Mouse (Mus musculus) forebrain, postnatal 0 days (tissue): ENCODE results near the gene Helz2. TPM values are rescaled to one million over a fixed set of nuclear protein-coding genes. Genes with fewer than 3 reads are reported as not detected.

ENCODE experiments used
- ATAC-seq: fragments of 200-750 bp; cut with Nextera tagmentation; 2 replicates; pipeline ENCODE4 v1.8.0; 2017; ENCODE audit warnings: mild to moderate bottlenecking, moderate library complexity
- DNase-seq: peaks from one replicate; pipeline ENCODE4 v3.0.0-alpha.2; 2015
- H3K27ac ChIP-seq: fragments of 300-500 bp; sonication (generic); 2 replicates; pipeline ENCODE4 v1.5.1; 2014; ENCODE audit warnings: low read depth, mild to moderate bottlenecking, antibody characterized with exemption, low read length, moderate library complexity, mixed read lengths
- H3K27me3 ChIP-seq: fragments of 300-500 bp; sonication (generic); 2 replicates; pipeline ENCODE4 v1.6.1; 2014; ENCODE audit warnings: mild to moderate bottlenecking, low read length, mixed read lengths; ENCODE audit not compliant: insufficient read depth
- H3K36me3 ChIP-seq: fragments of 300-500 bp; sonication (generic); 2 replicates; pipeline ENCODE4 v1.6.1; 2014; ENCODE audit warnings: mild to moderate bottlenecking, moderate library complexity; ENCODE audit not compliant: insufficient read depth
- H3K4me1 ChIP-seq: fragments of 300-500 bp; sonication (generic); 2 replicates; pipeline ENCODE4 v1.6.1; 2014; ENCODE audit warnings: antibody characterized with exemption; ENCODE audit not compliant: insufficient read depth
- H3K4me2 ChIP-seq: fragments of 300-500 bp; sonication (generic); 2 replicates; pipeline ENCODE4 v1.6.1; 2014; ENCODE audit warnings: low read depth, mild to moderate bottlenecking, moderate library complexity
- H3K4me3 ChIP-seq: fragments of 300-500 bp; sonication (generic); 2 replicates; pipeline ENCODE4 v1.5.1; 2014; ENCODE audit warnings: low read depth, low read length, mixed read lengths
- H3K9ac ChIP-seq: fragments of 300-500 bp; sonication (generic); 2 replicates; pipeline ENCODE4 v1.6.1; 2014; ENCODE audit warnings: mild to moderate bottlenecking
- H3K9me3 ChIP-seq: fragments of 300-500 bp; sonication (generic); 2 replicates; pipeline ENCODE4 v1.6.1; 2016; ENCODE audit warnings: low read length
- CTCF ChIP-seq: sonication (generic); IDR thresholded peaks from 2 replicates; pipeline ENCODE4 v1.5.1; 2016; ENCODE audit warnings: antibody characterized with exemption, control low read depth, low read depth
- WGBS: fragments of 180-500 bp; shearing (Covaris S2); extraction: QIAGEN DNeasy Blood & Tissue Kit; methylation state at CpG from one replicate; pipeline ENCODE4 v1.1.7; 2014; 5-methylcytosine and 5-hydroxymethylcytosine counted together
- polyA plus RNA-seq: library from polyadenylated mRNA; unstranded; fragments of >200 nt; fragmentation: Nextera tagmentation; extraction: Ambion mirVana; gene quantifications from 2 replicates; pipeline ENCODE4 v1.2.1, GENCODE M21; 2015
- total RNA-seq: library from RNA; depleted of rRNA; stranded (reverse); fragments of >200 nt; gene quantifications from 2 replicates; pipeline ENCODE4 v1.2.3, GENCODE M21; 2014

Helz2 gene
- total and polyA plus RNA-seq, 2 experiments from 2014 or later = 0.24 to 1.7 TPM

- Histone ChIP-seq H3K36me3 (no peaks in the 10 kb centered on the region), H3K4me1 (no peaks in the 10 kb centered on the region), H3K27ac (no peak within 1 kb of the TSS), H3K4me2 (peak within 1 kb of the TSS; percentile 47), H3K9ac (0 out of 2 replicates have a peak within 1 kb of the TSS, but pooled peaks have one; percentile 2), H3K9me3 (no peaks in the 10 kb centered on the region), H3K27me3 (peaks cover 14% of the 10 kb centered on the region), H3K4me3 (peak within 1 kb of the TSS; percentile 16)
- 2% methylated on average over 17 of the region's 17 CpGs for WGBS
- no peak for ATAC-seq
- no peak for DNase-seq
- no peak for TF ChIP-seq CTCF
Measured at GRCm38 (mm10) chr2:181213021-181213445, 28.8 kb downstream of the Helz2 start, which contains the start of gene Srms. TSS of gene Srms (minus strand) at chr2:181213185.

GRCm38 (mm10) chr2:181212389-181213020 is 29.3 kb downstream of the Helz2 start:
- Histone ChIP-seq H3K4me1 (no peaks in the 10 kb centered on the region), H3K9ac (0 out of 2 replicates have a peak overlapping the region, but pooled peaks have one; percentile 2), H3K36me3 (no peaks in the 10 kb centered on the region), H3K4me3 (peak overlapping the region; percentile 16), H3K27ac (no peak overlapping the region), H3K27me3 (peaks cover 14% of the 10 kb centered on the region), H3K4me2 (peak overlapping the region; percentile 47), H3K9me3 (no peaks in the 10 kb centered on the region)
- ATAC-seq = no peak
- 3% methylated on average over 34 of the region's 34 CpGs for WGBS
- no peak for DNase-seq
- TF ChIP-seq CTCF = no peak

GRCm38 (mm10) chr2:181206118-181206517 is 35.7 kb downstream of the Helz2 start:
- DNase-seq (no peak), ATAC-seq (no peak)
- H3K9ac ChIP-seq = no peak overlapping the region
- no peaks in the 10 kb centered on the region for H3K4me1 ChIP-seq
- no peak for TF ChIP-seq CTCF
- H3K36me3 ChIP-seq = no peaks in the 10 kb centered on the region
- no peaks in the 10 kb centered on the region for H3K9me3 ChIP-seq
- H3K27me3 ChIP-seq = no peaks in the 10 kb centered on the region
- H3K27ac ChIP-seq = no peak overlapping the region
- WGBS = 83% methylated on average over 9 of the region's 9 CpGs
- no peak overlapping the region for H3K4me3 ChIP-seq
- no peak overlapping the region for H3K4me2 ChIP-seq

GRCm38 (mm10) chr2:181205678-181206077 is 36.1 kb downstream of the Helz2 start:
- TF ChIP-seq CTCF = no peak
- Histone ChIP-seq H3K9me3 (no peaks in the 10 kb centered on the region), H3K4me2 (no peak overlapping the region), H3K4me1 (no peaks in the 10 kb centered on the region), H3K36me3 (no peaks in the 10 kb centered on the region), H3K9ac (no peak overlapping the region), H3K27me3 (no peaks in the 10 kb centered on the region), H3K27ac (no peak overlapping the region), H3K4me3 (no peak overlapping the region)
- DNase-seq (no peak), ATAC-seq (no peak)
- 82% methylated on average over 5 of the region's 5 CpGs for WGBS

GRCm38 (mm10) chr2:181202886-181203285 is 38.9 kb downstream of the Helz2 start:
- DNase-seq = no peak
- Histone ChIP-seq H3K4me3 (no peak overlapping the region), H3K36me3 (no peaks in the 10 kb centered on the region), H3K27me3 (no peaks in the 10 kb centered on the region), H3K9me3 (no peaks in the 10 kb centered on the region), H3K9ac (no peak overlapping the region), H3K27ac (no peak overlapping the region), H3K4me1 (no peaks in the 10 kb centered on the region), H3K4me2 (no peak overlapping the region)
- WGBS = 81% methylated on average over 6 of the region's 6 CpGs
- TF ChIP-seq CTCF = no peak
- no peak for ATAC-seq

GRCm38 (mm10) chr2:181202422-181202821 is 39.4 kb downstream of the Helz2 start, which contains the start of gene Ptk6:
TSS of gene Ptk6 (minus strand) at chr2:181202789.
- no peaks in the 10 kb centered on the region for H3K36me3 ChIP-seq
- no peak within 1 kb of the TSS for H3K9ac ChIP-seq
- ATAC-seq (no peak), DNase-seq (no peak)
- no peaks in the 10 kb centered on the region for H3K9me3 ChIP-seq
- no peak within 1 kb of the TSS for H3K4me3 ChIP-seq
- no peak within 1 kb of the TSS for H3K4me2 ChIP-seq
- 90% methylated on average over 3 of the region's 3 CpGs for WGBS
- H3K27ac ChIP-seq = no peak within 1 kb of the TSS
- no peaks in the 10 kb centered on the region for H3K4me1 ChIP-seq
- TF ChIP-seq CTCF = no peak
- no peaks in the 10 kb centered on the region for H3K27me3 ChIP-seq

GRCm38 (mm10) chr2:181201606-181202005 is 40.2 kb downstream of the Helz2 start:
- Histone ChIP-seq H3K4me3 (no peak overlapping the region), H3K36me3 (no peaks in the 10 kb centered on the region), H3K4me2 (no peak overlapping the region), H3K9me3 (no peaks in the 10 kb centered on the region), H3K4me1 (no peaks in the 10 kb centered on the region), H3K27ac (no peak overlapping the region), H3K9ac (no peak overlapping the region), H3K27me3 (no peaks in the 10 kb centered on the region)
- TF ChIP-seq CTCF = no peak
- ATAC-seq = no peak
- WGBS = 75% methylated on average over 3 of the region's 3 CpGs
- no peak for DNase-seq
